Mouse (Mus musculus) natural killer cell, adult 2 months (primary cell): ENCODE measurements around the gene Rangrf.
"Not testable (repeated sequence)": the region's sequence is repeated elsewhere in the genome, so short reads cannot be mapped to it uniquely, and the experiment has no call there.

ENCODE experiments used
- DNase-seq, 2 experiments: peaks; one replicate each; pipeline ENCODE4 v3.0.0; 2022; ENCODE audit warnings: low spot score in 2 of 2

Gene Rangrf

DNA sequence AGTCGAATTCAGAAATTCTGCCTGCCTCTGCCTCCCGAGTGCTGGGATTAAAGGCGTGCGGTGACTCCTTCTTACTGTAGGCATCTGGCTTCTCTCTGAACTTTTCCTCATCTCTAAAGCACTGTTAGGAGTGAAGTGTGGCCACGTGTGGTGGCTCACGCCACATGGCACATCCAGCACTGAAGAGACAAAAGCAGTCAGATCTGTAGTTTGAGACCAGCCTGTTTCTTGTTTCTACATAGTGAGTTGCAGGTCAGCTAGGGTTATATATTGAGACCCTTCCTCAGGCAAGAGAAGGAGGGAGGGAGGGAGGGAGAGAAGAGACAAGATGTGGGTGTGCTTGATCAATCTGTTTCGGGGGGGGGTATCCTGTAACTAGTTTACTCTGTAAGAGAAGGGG is at the start of gene Rangrf:
Gene Rangrf, minus strand, starts transcription at position 101 of the 400 bp plus-strand sequence.
- DNase-seq: no peak

DNA sequence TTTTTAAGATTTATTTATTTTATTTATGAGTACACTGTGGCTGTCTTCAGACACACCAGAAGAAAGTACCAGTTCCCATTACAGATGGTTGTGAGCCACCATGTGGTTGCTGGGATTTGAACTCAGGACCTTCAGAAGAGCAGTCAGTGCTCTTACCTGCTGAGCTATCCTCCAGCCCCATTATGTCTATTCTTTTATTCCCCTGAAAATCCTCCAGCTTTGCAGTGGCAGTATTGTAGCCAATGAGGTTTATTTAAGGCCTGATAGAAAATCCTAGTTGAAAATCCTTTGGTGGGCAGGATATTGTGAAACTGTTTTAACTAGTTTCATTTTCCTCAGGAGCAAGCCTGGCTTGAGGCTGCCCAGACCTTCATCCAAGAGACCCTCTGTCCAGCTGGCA is 45.7 kb upstream of the Rangrf start:
- no peak for DNase-seq

DNA sequence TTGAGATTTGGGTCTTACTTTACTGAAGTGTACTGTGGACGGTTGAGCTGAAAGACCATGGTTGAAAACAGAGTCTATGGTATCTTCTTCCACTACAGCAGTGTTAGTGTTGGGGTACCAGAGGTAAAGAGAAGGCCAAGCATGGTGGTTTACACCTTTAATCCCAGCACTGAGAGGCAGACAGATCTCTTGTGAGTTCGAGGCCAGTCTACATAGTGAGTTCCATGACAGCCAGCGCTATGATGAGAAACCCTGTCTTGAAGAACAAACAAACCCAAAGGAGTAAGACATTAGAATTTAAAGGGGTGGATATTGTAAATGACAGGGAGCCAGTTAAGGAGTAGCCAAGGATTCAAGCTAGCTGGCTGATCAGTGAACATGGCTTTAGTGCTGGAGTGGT is 41.8 kb upstream of the Rangrf start:
- no peak for DNase-seq

DNA sequence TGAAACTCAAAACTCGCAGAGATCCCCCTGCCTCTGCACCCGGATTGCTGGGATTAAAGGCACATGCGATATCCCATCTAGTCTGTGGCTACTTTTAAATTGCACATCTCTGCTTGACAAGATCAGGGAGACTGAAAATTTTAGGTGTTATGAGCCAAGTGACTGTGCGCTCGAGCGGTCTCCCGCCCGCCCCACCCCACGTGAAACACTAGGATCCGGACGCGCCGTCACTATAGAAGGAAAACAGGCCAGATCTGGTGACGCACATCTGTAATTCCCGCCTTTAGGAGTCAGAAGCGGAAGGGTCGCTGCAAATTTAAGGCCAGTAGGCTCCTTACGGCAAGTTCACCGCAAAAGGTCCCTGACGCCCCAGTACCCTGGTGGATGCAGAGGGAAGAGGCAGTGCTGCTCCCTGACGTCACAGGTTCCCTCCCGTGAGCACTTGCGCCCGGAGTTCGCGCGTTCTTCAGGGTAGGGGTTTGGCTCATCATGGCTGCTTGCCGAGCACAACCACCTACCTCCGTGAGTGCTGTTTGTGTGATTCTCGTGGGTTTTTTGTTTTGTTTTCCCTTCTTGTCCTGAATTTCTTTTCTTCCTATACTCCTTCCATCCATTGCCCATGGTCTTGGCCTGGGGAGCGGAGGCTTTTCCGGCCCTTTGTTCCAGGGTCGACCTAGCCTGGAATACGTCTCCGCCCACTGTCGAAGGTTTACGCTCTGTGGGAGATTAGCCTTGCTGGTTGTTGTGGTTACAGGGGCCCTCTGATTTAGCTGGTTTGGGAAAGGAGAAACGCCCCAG is 40.9 kb upstream of the Rangrf start, which contains the start of gene Ctc1:
Gene Ctc1, plus strand, starts transcription at position 268 of the 798 bp plus-strand sequence.
- peak; percentile 86 to 89 for DNase-seq

DNA sequence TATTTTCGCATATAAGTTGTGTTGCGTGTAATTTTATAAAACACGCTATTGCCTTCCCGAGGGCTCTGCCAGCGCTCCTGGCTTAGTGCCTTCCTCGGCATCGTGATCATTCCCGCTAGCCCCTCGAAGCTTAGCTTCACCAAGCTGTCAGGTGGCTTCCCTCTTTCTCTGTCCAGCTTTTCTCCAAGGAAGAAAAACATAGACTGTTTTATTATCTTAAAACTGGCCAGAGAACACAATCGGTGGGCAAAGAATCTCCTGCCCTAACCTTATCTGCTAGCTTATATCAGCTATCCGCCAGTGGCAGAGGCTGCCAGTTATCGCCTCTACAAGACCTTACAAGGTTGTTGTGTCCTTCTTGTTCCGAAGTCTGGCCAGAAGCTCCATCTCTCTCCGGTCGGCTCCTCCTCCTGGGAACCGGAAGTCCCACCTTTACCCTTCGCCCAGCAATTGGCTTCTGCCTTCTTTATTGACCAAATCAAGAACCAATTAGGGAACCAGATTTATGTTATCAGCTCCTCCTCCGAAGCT is 37.2 kb upstream of the Rangrf start:
- peak; percentile 84 for DNase-seq

DNA sequence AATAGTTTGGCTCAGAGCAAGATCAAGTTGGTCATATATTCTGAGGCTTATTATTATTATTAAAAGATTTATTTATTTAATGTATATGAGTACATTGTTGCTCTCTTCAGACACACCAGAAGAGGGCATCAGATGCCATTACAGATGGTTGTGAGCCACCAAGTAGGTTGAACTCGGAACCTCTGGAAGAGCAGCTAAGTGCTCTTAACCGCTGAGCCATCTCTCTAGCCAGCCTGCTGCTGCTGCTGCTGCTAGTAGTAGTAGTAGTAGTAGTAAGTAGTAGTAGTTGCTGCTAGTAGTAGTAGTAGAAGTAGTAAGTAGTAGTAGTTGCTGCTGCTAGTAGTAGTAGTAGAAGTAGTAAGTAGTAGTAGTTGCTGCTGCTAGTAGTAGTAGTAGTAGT is 36.5 kb upstream of the Rangrf start:
- not testable (repeated sequence) for DNase-seq

DNA sequence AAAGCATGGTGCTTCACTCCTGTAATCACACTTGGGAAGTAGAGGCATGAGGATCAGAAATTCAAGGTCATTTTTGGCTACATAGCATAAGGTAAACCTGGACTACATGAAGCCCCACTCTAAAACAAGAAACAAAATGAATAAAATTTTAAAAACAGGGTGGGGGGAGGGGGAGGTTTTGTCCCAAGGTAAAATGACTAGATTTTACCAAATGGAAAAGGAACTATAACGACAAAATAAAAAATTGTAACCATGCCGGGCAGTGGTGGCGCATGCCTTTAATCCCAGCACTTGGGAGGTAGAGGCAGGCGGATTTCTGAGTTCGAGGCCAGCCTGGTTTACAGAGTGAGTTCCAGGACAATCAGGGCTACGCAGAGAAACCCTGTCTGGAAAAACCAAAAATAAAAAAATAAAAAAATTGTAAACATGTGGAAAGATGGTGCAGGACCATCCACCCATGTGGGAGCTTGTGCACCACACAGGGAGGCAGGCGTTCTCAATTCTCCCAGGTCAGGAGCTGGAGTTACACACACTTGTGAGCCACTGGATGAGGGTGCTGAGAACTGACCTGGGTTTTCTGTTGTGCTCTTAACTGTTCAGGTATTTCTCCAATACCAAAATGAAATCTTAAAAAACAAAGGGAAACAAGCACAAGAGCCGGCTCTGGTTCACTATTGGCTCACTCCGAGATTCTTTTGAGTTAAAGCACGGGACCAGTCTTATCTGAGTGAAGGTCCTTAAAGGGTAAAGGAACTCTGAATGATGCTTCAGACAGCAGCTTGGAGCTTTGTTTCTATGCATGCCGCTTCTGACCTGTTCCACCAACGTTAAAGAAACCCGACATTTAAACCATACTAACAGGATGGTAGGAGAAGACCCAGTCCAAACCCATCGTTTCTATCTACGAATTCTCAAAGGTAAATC is 35.7 kb upstream of the Rangrf start:
- DNase-seq: no peak

DNA sequence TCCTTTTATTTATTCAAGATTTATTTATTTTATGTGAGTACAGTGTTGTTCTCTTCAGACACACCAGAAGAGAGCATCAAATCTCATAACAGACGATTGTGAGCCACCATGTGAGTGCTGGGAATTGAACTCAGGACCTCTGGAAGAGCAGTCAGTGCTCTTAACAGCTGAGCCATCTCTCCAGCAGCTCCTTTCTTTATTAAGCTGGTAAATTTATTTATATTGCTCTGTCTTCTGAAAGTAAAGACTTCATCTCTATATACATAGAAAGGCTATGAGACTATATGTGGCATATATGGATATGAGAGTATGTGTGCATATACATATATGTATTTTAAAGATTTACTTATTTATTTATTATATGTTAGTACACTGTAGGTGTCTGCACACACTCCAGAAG is 34.5 kb upstream of the Rangrf start:
- DNase-seq: no peak

DNA sequence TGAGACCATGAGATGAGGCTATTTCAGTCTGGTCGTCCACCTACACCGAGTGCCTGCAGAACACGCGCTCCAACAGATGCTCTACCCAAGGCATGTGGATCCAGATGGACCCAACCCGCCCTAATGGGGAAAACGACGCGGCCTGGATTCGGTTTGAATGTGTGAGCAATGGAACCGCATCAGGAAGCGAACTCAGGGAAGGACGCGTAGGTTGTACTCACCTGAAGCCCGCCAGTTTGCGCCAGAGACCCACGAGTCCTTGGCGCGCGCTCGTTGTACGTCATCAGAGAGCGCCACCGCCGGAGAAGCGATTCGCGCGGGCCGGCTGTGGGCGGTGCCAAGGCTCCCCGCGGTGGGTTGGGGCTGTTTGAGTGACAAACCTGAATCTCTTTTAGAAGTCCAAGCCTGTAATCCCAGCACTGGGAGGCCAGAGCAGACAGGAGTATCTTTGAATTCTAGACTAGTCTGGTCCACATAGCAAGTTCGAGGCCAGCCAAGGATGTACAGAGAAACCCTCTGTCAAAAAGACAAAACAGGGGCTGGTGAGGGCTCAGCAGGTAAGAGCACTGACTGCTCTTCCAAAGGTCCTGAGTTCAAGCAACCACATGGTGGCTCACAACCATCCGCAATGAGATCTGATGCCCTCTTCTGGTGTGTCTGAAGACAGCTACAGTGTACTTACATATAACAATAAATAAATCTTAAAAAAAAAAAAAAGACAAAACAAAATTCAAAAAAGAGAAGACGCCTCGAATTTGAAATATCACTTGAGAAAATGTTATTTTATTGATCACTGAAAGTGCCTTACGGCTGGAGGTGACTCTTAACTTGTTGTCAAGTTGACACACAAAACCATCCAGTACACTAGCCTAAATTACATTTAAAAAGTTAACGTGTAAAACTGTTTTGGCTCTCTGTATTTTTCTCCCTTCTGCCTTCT is 33.5 kb upstream of the Rangrf start, which contains the start of gene Pfas:
Gene Pfas, minus strand, starts transcription at position 279 of the 940 bp plus-strand sequence.
- peak; percentile 85 to 93 for DNase-seq

DNA sequence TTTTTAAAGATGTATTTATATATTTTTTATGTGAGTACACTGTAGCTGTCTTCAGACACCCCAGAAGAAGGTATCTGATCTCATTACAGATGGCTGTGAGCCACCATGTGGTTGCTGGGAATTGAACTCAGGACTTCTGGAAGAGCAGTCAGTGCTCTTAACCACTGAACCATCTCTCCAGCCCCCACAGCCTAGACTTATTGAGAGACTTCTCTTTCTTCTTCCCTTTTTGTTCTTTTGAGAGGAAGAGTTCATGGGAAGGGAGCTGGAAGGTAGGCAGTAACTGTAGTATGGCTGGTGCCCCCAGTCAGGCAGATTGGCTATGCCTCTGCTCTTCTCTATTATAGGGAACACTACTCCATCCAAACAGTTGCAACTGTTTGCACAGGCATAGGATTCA is 31.6 kb upstream of the Rangrf start:
- DNase-seq: not testable (repeated sequence)

DNA sequence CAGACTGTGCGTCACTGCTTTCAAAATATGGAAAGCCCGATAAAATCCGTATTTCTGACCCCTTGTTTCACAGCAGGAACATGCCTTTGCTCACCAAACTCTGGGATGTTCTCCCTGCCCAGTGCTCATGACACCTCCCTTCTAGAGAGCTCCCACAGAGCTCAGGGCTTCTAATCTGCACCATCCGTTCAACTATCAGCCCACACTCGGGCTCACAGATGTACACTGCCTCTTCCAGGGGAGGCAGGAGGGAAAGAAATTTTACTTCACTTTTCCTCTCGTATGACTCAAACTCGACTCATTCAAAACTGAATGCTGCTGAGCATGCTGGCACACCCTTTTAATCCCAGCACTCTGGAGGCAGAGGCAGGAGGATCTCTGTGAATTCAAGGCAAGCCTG is 30.2 kb upstream of the Rangrf start:
- no peak for DNase-seq

DNA sequence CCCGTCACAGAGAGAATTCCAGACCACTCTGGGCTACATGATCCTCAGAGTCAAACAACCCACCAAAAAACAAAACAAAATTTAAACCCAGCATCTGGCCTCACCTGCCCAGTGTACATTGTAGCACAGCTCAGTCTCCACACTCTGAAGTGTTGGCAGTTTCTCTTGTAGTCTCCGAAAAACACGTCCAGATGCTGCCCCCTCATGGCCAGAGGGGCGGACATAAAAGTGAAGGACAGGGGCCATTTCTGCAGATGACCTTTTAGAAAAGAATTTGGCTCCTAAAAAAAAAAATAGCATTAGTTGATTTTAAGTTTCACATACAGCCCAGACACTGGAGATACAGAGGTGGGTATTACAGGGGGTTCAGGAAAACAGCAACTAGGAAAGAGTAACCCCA is 28.6 kb upstream of the Rangrf start:
- no peak for DNase-seq

DNA sequence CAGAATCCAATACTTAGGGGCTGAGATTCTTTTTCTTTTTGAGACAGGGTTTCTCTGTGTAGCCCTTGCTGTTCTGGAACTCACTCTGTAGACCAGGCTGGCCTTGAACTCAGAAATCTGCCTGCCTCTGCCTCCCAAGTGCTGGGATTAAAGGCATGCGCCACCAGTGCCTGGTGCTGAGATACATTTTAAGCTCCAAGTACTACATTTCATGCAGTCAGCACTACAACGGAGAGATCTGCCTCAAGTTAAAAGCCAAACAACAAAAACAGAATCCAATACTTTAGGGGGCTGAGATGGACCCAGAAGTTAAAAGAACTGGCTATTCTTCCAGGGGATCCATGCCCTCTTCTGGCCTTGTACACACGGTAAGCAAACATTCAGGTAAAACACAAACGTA is 27.8 kb upstream of the Rangrf start:
- not testable (repeated sequence) for DNase-seq

DNA sequence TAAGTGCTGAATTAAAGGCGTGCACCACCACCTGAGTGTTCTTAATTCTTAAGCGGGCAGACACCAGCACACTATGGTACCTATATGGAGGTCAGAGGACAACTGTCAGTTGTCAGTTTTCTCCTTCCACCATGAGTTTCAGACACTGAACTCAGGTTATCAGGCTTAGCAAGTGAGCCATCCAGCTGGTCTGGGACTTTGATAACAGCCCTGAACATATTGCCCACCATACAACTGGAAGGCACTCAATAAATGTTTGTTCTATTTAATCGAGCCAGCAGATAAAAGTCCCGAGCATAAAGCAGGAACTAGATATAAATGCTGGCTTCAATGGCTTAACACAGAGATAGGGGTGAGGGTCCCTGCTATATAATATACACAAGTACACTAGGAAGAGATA is 22.1 kb upstream of the Rangrf start:
- no peak for DNase-seq

DNA sequence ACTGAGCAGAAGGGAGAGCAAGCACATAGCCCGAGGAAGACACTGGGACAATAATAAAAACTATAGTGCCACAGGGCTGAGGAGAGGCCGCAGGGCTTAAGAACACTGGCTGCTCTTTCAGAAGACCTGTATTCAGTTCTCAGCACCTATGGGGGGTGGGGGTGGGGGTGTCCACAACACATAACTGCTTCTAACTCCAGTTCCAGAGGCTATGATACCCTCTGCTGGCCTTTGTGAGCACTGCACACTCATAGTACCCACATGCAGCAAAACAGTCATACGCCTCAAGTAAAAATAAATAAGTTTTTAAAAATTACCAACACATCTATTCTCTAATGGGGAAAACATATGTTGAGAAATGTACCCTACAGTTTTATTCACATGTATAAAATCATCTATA is 19.4 kb upstream of the Rangrf start:
- DNase-seq: no peak

DNA sequence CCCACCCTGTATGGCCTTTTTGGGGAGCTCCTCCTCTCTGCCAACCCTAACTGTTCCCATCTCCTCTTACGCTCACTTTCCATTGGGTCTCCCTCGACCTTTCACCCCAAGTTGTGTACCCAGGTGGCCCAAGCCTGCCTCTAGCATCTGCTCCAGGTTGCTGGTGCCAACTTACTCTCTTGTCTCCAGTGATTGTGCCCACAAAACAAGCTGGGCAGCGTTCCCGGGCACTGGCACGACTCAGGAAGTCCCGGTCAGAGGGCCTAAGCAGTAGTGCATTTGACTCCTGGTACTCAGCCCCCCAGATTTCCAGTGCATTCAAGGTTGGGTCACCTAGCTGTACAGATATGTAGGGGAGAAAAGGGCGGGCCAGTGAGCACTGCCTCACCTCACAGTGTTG is 18.1 kb upstream of the Rangrf start:
- DNase-seq: no peak

DNA sequence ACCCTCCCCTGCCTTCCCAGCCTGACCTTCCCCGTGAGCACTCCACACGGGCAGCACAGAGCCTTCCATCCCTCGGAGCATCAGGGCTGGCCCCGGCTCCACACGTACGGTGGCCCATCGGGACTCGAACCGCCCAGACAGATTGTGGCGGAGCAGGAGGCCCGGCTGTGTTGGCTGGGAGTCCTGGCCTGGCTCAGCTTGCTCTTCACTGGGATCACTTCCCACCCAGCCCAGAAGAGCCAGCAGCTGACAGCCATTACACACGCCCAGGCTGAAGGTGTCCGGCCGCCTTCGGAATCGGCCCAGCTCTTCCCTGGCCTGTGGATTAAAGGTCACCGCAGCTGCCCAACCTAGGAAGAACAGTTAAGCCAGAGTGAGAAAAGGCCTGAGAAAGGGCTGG is 13.4 kb upstream of the Rangrf start:
- no peak for DNase-seq

DNA sequence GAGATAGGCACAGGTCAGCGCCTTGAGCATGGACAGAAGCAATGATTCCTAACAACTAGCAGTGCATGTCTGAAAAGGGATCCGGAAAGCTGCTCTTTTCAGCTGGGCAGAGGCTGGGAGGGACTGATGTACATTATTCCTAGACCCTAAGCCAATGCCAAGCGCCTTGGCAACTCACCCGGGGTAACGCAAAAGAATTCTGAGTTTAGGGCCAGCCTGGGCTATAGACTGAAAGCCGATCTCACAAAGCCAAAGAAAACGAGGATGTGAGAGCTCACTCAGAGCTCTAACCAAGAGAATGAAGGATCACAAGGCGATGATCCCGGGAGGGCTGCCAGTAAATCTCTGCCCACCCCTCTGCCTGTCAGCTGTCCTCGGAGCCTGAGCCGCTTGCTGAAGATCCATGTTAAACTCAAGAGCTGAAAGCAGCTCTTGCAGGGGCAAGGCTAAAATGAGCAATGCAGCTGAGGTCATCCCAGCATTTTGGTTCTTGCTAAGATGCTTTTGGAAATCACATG is 12.4 kb upstream of the Rangrf start:
- DNase-seq: no peak

DNA sequence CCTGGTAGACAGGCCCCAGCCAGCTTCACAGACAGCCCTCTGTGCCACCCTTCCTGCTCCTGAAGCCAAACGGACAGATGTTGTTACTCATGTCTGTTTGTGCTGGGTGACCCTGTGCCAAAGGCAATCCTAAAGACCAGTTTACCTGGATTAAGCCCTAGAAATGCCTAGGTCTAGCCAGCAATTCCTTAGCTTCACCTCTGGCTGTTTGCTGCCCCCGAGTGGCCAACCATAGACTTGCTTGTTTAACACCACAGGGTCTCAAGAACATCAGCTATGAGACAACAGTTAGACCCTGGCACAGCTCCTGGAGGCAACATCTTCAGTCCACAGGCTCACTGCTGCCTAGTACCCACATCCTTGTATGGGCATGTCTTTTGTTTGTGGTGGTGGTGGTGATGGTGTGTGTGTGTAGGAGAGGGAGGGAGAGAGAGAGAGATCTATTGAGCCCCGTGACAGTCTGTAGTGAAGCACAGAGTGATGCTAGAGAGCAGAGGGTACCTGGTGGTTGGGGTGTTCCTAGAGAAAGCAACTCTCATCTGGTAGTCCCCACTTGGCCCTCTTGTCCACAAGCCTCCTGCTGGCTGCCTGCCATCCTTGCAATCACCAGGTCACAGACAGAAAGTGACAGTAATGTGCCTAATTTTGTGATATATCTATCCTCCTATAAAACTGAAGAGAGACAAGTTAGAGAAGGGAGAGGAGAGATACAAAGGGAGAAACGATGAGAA is 7.8 kb upstream of the Rangrf start:
- peak; percentile 43 to 64 for DNase-seq

DNA sequence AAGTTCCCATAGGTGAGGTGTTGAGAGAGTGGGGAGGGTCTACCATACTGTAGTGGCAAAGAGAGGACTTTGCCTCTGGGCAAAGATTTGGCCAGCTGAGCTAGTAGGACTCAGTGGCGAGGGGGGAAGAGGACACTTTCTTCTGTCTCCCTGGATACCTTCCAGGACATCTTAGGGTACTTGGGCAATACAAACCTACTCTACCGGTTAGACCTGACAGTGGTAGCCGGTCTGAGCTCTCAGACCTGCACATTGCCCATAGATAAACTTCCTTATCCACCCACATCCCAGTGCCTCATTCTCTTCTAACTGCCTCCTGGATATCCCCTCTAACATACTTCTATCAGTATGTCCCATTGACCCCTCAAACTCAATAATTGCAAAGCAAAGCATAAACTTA is 5.9 kb upstream of the Rangrf start:
- DNase-seq: no peak
